In genomic region chr15:102921053-102922011, GRCm38 (mm10) we compare ENCODE assay signal across 8 mouse cellular contexts. TPM values are rescaled to one million over a fixed set of nuclear protein-coding genes. Genes with fewer than 3 reads are reported as not detected.
A peak's percentile ranks its signal among the peaks of the same experiment; 100 is the strongest.
DNase-seq lines count a peak whose midpoint lies in the region; ATAC-seq lines count a peak whose summit lies in the region.

Gene Hoxc13 (plus strand): TSS chr15:102921103.

- peaks cover 9% of the 10 kb centered on the region for H3K4me1 ChIP-seq in kidney, embryonic 16.5 days (ENCODE audit: insufficient read depth, low read length)
- H3K4me1 ChIP-seq in hindbrain, embryonic 16.5 days (ENCODE audit: control insufficient read depth, insufficient read depth, low read depth, low read length): peaks cover 2% of the 10 kb centered on the region; the same call in 1 of the 2 replicates

- H3K4me3 ChIP-seq in kidney, embryonic 16.5 days (ENCODE audit: low read length): peak within 1 kb of the TSS; percentile 32
- H3K4me3 ChIP-seq in hindbrain, embryonic 16.5 days (ENCODE audit: low read length): peak within 1 kb of the TSS; percentile 13; the same call in 1 of the 2 replicates

- under 1% methylated on average over 82 of the region's 88 CpGs for WGBS in kidney, embryonic 16.5 days
- WGBS in hindbrain, embryonic 16.5 days: 1% methylated on average over 67 of the region's 88 CpGs

- no peaks in the 10 kb centered on the region for H3K36me3 ChIP-seq in kidney, embryonic 16.5 days (ENCODE audit: insufficient read depth, low read length)
- H3K36me3 ChIP-seq in hindbrain, embryonic 16.5 days (ENCODE audit: control insufficient read depth, insufficient read depth, low read length): no peaks in the 10 kb centered on the region

- H3K4me2 ChIP-seq in kidney, embryonic 16.5 days (replicated peaks; ENCODE audit: low read depth, low read length): peak within 1 kb of the TSS; percentile 43
- peak within 1 kb of the TSS; percentile 31 for H3K4me2 ChIP-seq in hindbrain, embryonic 16.5 days (ENCODE audit: low read length)

- H3K9me3 ChIP-seq in kidney, embryonic 16.5 days (ENCODE audit: low read length): no peaks in the 10 kb centered on the region
- H3K9me3 ChIP-seq in hindbrain, embryonic 16.5 days (ENCODE audit: control insufficient read depth, low read length): no peaks in the 10 kb centered on the region

- no peak for DNase-seq in kidney, postnatal 36 days
- peak; percentile 51 for DNase-seq in embryo, embryonic 9.5 days (ENCODE audit: extremely low spot score)
- DNase-seq in neural tube, embryonic 10.5 days (ENCODE audit: extremely low spot score, low spot score): peak; percentile 69
- no peak for DNase-seq in adrenal gland, postnatal 4 days (ENCODE audit: low spot score in 2 of 2)
- no peak for DNase-seq in Muller cell, postnatal 12 days (ENCODE audit: inconsistent ontology term)
- no peak for DNase-seq in kidney, adult 8-10 months

- peaks cover 97% of the 10 kb centered on the region for H3K27me3 ChIP-seq in kidney, embryonic 16.5 days (ENCODE audit: insufficient read depth, low read length)
- peaks cover 85% of the 10 kb centered on the region for H3K27me3 ChIP-seq in hindbrain, embryonic 16.5 days (replicated peaks; ENCODE audit: control insufficient read depth, insufficient read depth, low read length)

- H3K27ac ChIP-seq in kidney, embryonic 16.5 days (ENCODE audit: low read length): no peak within 1 kb of the TSS
- no peak within 1 kb of the TSS for H3K27ac ChIP-seq in hindbrain, embryonic 16.5 days (ENCODE audit: low read depth, low read length)

- ATAC-seq in kidney, embryonic 16.5 days (ENCODE audit: low FRiP score, low TSS enrichment): peak; percentile 57
- no peak for ATAC-seq in hindbrain, embryonic 16.5 days

- H3K9ac ChIP-seq in kidney, embryonic 16.5 days (replicated peaks; ENCODE audit: low read length): no peak within 1 kb of the TSS
- no peak within 1 kb of the TSS for H3K9ac ChIP-seq in hindbrain, embryonic 16.5 days (ENCODE audit: low read depth, low read length)

RNA-seq across cellular contexts. Expression of gene Hoxc13, which starts in this region (rescaled TPM):
- polyA plus RNA-seq in kidney, embryonic 16.5 days (2015; fragmentation: Nextera tagmentation; extraction: Ambion mirVana): not detected in 2 replicates
- not detected in 2 replicates for polyA plus RNA-seq in hindbrain, embryonic 16.5 days (2015; fragmentation: Nextera tagmentation; extraction: Ambion mirVana)
- not detected for total RNA-seq in adrenal gland, postnatal 4 days (2021)

Comparison
In these comparisons a context has a peak if more than half of its experiments do, and no peak if none do; other contexts are left out.
1. Peak in ATAC-seq, H3K4me3 ChIP-seq and H3K4me2 ChIP-seq in kidney, embryonic 16.5 days; RNA of the gene not detected or under 1 TPM.
2. DNase-seq: peak in embryo, embryonic 9.5 days (single experiment) and neural tube, embryonic 10.5 days (single experiment); none in kidney, postnatal 36 days (0 of 2), adrenal gland, postnatal 4 days (0 of 2), Muller cell, postnatal 12 days (single experiment) and kidney, adult 8-10 months (0 of 2).